Mouse (Mus musculus): ENCODE measurements around the gene Hrc. TPM values are rescaled to one million over a fixed set of nuclear protein-coding genes. Genes with fewer than 3 reads are reported as not detected.
"Not testable (repeated sequence)": the region's sequence is repeated elsewhere in the genome, so short reads cannot be mapped to it uniquely, and the experiment has no call there.

Gene Hrc
- polyA plus RNA-seq, 1 experiment = 0.42 TPM

GRCm38 (mm10) chr7:45333431-45333982 lies 1.6 kb upstream of the Hrc start, which contains the start of gene Trpm4:
Gene Trpm4, minus strand, starts transcription at chr7:45333780.
- no peak for DNase-seq (ENCODE audit: low read depth)

DNA sequence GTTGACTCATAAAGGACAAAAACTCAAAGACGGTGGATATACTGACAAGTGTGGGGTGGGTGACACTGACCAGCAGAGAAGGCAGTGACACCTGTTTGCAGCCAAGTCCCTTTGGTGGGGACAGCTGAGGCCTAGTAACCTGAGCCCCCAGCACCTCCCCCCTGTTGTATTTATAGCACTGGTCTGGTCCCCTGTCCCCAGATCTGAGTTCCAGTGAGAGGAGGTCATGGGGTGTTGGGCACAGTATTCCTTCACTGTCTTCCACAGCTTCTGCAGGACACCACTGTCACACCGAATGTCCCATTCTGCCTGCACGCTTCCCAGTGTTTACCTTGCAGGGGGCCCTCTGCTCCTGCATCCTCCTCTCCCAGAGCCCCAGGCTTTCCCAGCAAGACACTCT lies 485 bp upstream of the Hrc start:
- no peak for DNase-seq (ENCODE audit: low read depth)

DNA sequence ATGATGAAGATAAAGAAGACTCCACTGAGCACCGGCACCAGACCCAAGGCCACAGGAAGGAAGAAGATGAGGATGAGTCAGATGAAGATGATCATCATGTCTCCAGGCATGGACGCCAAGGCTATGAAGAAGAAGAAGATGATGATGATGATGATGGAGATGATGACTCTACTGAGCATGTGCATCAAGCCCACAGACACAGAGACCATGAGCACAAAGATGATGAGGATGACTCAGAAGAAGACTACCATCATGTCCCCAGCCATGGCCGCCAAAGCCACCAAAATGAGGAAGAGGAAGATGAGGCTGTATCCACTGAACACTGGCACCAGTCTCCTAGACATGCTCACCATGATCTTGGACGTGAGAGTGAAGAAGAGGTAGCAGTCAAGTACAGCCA lies 1.2 kb downstream of the Hrc start:
- no peak for DNase-seq (ENCODE audit: low read depth)

GRCm38 (mm10) chr7:45337469-45337868 lies 2.4 kb downstream of the Hrc start:
- DNase-seq (ENCODE audit: low read depth) = no peak

- DNase-seq (ENCODE audit: low read depth) = no peak
Measured at GRCm38 (mm10) chr7:45338161-45338911, 3.2 kb downstream of the Hrc start.

DNA sequence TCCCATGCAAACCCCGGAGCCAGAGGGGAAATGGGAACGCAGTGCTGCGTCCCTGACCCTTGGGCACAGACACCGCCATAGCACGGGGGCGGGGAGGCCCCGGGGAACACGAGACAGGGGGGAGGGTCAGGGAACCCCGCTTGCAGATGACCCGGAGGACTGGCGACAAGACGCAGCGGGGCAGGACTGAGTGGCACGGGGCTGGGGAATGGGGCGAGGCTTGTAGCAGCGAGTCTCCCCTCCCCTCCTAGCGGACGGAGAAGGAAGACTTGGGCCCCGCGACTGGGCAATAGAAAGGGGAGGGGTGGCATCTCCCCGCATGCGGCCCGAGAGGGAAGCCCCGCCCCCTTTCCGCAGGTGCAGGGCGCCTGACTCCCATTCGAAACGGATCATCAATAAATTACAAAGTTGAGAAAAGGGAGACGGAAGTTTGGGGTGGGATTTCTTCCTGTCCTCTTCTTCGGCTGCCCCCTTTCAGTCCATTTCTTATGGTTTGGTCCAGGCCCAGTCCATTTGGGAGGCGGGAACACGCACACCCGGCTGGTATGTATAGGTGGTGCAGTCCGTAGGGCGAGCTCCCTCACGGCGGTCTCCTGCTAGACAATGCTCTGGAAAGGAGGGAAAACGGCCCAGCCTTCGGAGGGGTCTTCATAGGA lies 4.4 kb downstream of the Hrc start:
- no peak for DNase-seq (ENCODE audit: low read depth)

- no peak for DNase-seq (ENCODE audit: low read depth)
Measured at GRCm38 (mm10) chr7:45340066-45340442, 5.0 kb downstream of the Hrc start.

DNA sequence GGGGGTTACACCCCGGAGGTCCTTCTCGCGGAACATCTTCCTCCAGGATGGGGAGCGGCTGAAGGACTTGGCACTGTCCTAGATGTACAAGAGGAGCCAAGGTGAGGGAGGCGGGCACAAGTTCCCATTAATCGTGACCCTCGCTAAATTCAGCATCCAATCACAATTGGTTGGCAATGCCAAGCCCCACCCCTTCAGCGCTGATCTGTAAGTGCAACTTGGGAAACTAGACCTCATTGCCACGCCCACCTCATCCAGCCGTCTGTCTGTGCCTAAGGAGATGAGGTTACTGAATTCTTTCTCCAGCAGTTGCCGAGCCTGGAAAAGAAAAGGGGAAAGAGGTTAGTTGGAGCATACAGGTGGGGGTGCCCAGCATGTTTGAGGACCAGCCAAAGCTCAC lies 5.6 kb downstream of the Hrc start:
- no peak for DNase-seq (ENCODE audit: low read depth)

- DNase-seq (ENCODE audit: low read depth) = no peak
Measured at GRCm38 (mm10) chr7:45341303-45341702, 6.2 kb downstream of the Hrc start.

DNA sequence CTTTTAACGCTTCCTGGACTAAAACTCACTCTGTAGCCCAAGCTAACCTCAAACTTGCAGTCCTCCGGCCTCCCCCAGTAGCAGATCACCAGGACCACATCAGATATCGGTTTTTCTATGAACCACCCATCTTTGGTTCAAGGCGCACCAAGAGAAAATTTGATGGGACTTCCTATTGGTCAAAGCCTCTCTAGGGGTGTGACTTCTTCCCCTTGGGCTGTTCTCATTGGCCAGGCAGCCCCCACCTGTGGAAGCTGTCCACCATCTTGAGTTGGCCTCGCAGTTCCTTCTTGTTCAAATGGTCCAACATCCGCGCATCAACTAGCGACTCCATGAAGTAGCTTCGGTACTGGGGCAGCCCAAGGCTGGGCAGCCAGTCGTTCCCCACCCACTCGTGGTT lies 7.0 kb downstream of the Hrc start:
- DNase-seq (ENCODE audit: low read depth) = no peak

GRCm38 (mm10) chr7:45343543-45343942 lies 8.5 kb downstream of the Hrc start:
- DNase-seq (ENCODE audit: low read depth) = no peak

DNA sequence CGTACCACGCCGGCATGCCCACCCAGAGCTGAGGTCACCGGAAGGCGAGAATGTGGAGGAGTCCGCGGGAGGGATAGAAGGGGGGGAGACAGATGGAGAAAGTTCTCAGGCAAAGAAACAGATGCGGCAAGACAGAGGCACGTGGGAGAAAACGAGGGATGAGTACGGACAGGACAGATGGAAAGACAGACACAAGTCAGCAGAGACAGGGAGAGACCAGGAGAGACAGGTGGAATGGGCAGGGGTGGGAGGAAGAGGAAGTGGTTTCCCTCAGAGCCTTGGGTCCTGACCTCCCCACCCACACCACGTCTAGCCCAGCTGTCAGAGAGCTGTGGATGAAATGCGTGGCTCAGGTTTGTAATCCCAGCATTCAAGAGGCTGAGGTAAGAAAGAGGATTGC lies 11.8 kb downstream of the Hrc start:
- DNase-seq (ENCODE audit: low read depth) = no peak

DNA sequence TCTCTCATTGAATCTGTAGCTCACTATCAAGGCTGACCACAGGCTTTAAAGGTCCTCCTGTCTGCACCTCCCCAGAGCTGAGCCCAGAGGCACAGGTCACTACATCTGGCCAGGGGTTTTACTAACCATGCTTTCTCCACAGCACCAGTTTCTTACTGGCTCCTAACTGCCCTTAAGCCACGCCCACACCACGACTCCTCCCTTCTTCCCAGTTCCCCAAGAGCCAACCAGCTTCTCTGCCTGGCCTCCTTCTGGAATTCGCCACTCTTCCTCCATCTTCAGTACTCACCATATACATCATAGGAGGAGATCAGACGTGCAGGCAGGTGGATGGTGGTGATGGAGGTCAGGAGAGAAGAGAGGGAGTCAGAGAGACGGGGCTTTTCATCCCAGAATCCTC lies 18.0 kb downstream of the Hrc start:
- DNase-seq (ENCODE audit: low read depth) = no peak

DNA sequence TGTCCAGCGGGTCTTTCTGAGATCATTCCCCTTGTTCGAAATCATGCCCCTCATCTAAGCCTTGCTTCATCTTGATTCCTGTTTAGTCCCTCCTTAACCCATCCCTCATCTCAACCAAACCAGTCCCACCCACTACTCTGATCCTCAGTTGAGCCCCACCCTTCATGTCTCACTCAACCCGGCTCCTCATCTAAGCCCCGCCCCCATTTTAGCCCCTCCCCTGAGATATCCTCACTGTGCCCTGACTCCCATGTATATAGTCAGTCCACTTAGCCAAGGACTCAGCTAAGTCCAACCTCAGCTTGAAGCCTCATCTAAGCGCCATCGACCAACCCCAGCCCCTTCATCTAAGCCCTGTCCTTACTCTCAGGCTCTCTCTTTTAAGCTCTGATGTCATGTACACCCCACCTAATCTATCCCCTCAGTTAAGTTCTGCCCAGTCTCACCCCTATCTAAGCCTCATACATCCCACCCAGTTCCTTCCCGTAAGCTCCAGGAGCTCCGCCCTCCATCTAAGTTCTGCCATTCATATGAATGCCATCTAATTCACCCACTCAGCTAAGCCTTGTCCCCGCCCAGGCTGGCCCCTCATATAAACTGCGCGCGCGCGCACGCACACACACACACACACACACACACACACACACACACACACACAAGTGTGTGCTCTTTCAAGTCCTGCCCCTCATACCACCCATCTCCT lies 20.4 kb downstream of the Hrc start:
- no peak for DNase-seq (ENCODE audit: low read depth)

GRCm38 (mm10) chr7:45356087-45356486 lies 21.0 kb downstream of the Hrc start:
- DNase-seq (ENCODE audit: low read depth) = no peak

DNA sequence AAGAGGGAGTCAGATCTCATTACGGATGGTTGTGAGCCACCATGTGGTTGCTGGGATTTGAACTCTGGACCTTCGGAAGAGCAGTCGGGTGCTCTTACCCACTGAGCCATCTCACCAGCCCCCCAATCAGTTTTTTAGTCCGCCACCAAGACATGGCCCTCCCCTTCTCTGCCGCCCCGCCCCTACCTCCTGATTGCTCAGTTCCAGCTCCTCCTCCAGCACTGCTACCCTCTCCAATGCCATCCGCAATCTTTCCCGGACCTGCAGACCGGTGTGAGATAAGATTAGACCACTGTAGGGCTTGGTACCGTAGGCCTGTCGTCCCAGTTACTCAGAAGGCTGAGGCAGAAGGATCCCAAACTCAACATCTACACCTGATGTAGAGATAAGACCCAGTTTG lies 24.0 kb downstream of the Hrc start:
- DNase-seq (ENCODE audit: low read depth) = not testable (repeated sequence)

DNA sequence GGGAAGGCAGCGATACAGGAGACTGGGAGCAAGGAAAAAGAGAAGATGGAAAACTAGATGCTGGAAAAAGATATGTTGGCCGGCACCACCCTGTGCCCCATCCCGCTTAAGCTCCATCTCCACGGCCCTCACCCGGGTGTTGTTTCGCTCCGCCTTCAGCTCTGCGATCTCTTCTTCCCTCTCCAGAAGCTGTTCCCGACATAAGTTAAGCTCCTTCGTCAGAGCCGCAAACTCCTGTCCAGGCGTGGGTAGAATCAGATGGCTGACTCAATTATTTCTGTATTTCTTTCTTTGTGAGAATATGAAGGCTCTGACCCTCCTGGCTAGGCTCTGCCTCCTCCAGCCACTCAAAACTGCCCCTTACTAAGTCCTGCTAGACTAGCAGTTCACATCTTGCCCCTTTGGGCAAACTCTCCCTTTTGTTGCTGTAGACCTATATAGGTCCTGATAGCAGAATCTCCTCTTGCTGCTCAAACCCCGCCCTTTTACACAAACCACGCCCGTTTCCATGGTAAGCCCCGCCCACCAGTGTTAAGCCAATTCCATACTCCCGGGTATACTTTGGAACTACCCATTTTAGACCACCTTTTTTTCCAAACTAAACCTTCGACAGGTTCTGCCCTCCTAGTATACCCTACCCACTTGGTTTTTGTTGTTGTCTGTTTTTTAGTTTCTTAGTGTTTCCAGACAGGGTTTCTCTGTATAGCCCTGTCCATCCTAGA lies 25.5 kb downstream of the Hrc start:
- DNase-seq (ENCODE audit: low read depth) = no peak

- no peak for DNase-seq (ENCODE audit: low read depth)
Measured at GRCm38 (mm10) chr7:45361243-45361804, 26.2 kb downstream of the Hrc start.

DNA sequence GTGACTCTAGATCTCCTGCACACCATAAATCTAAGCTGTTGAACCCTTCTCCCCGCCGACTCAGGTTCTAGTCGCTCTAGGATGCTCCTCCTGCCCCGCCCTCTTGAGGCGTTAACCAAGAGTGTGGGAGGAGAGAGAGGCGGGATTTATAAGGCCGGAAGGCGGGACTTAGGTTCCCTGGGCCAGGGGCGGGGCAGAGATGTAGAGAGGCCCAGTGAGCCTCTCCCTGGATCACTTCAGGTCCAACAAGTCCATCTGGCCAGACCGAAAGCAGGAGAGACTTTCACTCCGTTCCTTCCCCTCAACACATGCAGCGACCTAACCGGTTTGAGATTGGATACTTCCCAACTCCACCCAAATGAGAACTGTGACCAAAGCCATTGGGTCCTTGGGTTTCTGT lies 27.7 kb downstream of the Hrc start:
- DNase-seq (ENCODE audit: low read depth) = no peak

DNA sequence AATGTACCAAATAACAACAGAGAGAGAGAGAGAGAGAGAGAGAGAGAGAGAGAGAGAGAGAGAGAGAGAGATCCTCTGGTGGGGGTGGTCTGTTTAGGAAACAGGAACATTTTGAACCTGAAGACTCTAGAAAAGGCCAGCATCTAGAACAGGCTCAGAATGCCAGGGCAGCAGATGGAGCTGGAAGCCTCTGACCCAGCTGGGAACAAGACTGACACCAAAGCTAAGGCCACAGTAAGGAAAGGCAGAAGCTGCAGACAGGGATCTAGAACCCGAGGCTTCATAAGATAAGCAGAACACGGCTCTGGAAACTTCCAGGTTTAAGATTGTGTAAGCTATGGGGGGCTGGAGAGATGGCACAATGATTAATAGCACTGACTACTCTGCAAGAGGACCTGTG lies 28.9 kb downstream of the Hrc start:
- DNase-seq (ENCODE audit: low read depth) = no peak

GRCm38 (mm10) chr7:45365742-45366651 lies 30.9 kb downstream of the Hrc start:
- DNase-seq (ENCODE audit: low read depth) = no peak
